9 mouse cellular contexts compared by ENCODE assay signal in the genomic region with DNA sequence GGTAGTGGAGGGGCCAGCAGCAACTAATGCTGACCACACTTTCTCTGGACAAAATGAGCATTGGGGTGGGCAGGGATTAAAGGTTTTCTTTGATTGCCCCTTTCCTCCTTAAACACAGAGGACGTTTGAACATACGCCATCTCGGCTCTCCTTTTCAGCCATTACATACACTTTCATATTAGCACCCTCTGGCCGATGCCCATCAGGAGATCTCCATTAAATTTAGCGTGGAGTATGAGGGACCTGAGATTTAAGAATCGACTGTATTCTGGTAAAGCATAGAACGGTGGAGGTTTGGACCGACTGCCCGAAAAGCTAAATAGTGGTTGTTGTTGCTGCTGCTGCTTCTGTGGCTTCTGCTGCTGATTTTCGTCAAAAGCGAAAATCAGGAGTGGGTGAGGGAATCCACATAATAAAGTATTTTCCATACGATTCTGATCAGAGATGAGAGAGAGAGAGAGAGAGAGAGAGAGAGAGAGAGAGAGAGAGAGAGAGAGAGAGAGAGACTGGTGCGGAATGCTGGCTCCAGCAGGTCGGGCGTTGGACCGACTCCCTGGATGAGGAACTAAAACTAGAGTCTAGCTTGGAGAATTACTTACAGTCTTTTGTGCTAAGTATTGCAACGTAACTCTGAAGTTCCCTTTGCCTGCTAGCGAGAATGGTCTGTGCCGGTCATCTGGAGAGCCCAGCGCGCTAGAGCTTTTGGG. TPM values are rescaled to one million over a fixed set of nuclear protein-coding genes. Genes with fewer than 3 reads are reported as not detected.
DNase-seq lines count a peak whose midpoint lies in the region; ATAC-seq lines count a peak whose summit lies in the region.
"Had no signal": no experiment of that assay in that cellular context is flagged by ENCODE, and none has a peak within 500 bp of the region (broad histone marks: within the 10 kb centered on the region; RNA-seq: fewer than 3 reads in every experiment).

No protein-coding gene starts in this region.

- H3K9ac ChIP-seq in liver, embryonic 11.5 days (ENCODE audit: low read depth, low read length): no peak overlapping the region
- H3K9ac ChIP-seq in forebrain, embryonic 15.5 days (replicated peaks): no peak overlapping the region
- no peak overlapping the region for H3K9ac ChIP-seq in limb, embryonic 11.5 days (ENCODE audit: low read length)
- no peak overlapping the region for H3K9ac ChIP-seq in stomach, embryonic 14.5 days (replicated peaks; ENCODE audit: low read depth, low read length)

- peak overlapping the region; percentile 38 for H3K4me2 ChIP-seq in liver, embryonic 11.5 days
- no peak overlapping the region for H3K4me2 ChIP-seq in forebrain, embryonic 15.5 days (replicated peaks)
- H3K4me2 ChIP-seq in limb, embryonic 11.5 days (ENCODE audit: low read depth, severe bottlenecking): no peak overlapping the region; the same call in 1 of the 2 replicates
- peak overlapping the region; percentile 28 for H3K4me2 ChIP-seq in stomach, embryonic 14.5 days (replicated peaks; ENCODE audit: low read depth, low read length)

- WGBS in liver, embryonic 11.5 days: 2% methylated on average over 21 of the region's 21 CpGs
- under 1% methylated on average over 21 of the region's 21 CpGs for WGBS in forebrain, embryonic 15.5 days
- WGBS in limb, embryonic 11.5 days: under 1% methylated on average over 21 of the region's 21 CpGs
- 3% methylated on average over 21 of the region's 21 CpGs for WGBS in stomach, embryonic 14.5 days

- peak overlapping the region; percentile 28 for H3K4me3 ChIP-seq in liver, embryonic 11.5 days (ENCODE audit: low read depth, low read length)
- H3K4me3 ChIP-seq in forebrain, embryonic 15.5 days: peak overlapping the region; percentile 6; the same call in 1 of the 2 replicates
- no peak overlapping the region for H3K4me3 ChIP-seq in limb, embryonic 11.5 days (ENCODE audit: low read depth, low read length)
- H3K4me3 ChIP-seq in stomach, embryonic 14.5 days (ENCODE audit: low read depth, low read length): peak overlapping the region; percentile 18; the same call in 1 of the 2 replicates

- H3K36me3 ChIP-seq in liver, embryonic 11.5 days (ENCODE audit: control insufficient read depth, insufficient read depth, low read length): no peaks in the 10 kb centered on the region
- H3K36me3 ChIP-seq in forebrain, embryonic 15.5 days: no peaks in the 10 kb centered on the region
- H3K36me3 ChIP-seq in limb, embryonic 11.5 days (ENCODE audit: control insufficient read depth, insufficient read depth, low read length): no peaks in the 10 kb centered on the region
- no peaks in the 10 kb centered on the region for H3K36me3 ChIP-seq in stomach, embryonic 14.5 days (ENCODE audit: control insufficient read depth, insufficient read depth, low read length)
- H3K36me3 ChIP-seq: G1E had no signal

- H3K9me3 ChIP-seq in liver, embryonic 11.5 days (ENCODE audit: control insufficient read depth, low read length): no peaks in the 10 kb centered on the region
- H3K9me3 ChIP-seq in forebrain, embryonic 15.5 days: no peaks in the 10 kb centered on the region
- H3K9me3 ChIP-seq in limb, embryonic 11.5 days (ENCODE audit: control insufficient read depth, low read length): no peaks in the 10 kb centered on the region
- H3K9me3 ChIP-seq in stomach, embryonic 14.5 days (ENCODE audit: control insufficient read depth, low read depth, low read length): no peaks in the 10 kb centered on the region

- no peak for ATAC-seq in liver, embryonic 11.5 days (replicated peaks; ENCODE audit: low FRiP score)
- ATAC-seq in forebrain, embryonic 15.5 days (replicated peaks): no peak
- ATAC-seq in limb, embryonic 11.5 days (ENCODE audit: insufficient number of reproducible peaks, low FRiP score, low TSS enrichment, low read depth): no peak
- no peak for ATAC-seq in stomach, embryonic 14.5 days (ENCODE audit: insufficient number of reproducible peaks, insufficient read depth, low FRiP score, low read depth)

- peaks cover 6% of the 10 kb centered on the region; the same call in 1 of the 2 replicates for H3K4me1 ChIP-seq in liver, embryonic 11.5 days (replicated peaks; ENCODE audit: control insufficient read depth, insufficient read depth, low read length)
- peaks cover 32% of the 10 kb centered on the region for H3K4me1 ChIP-seq in forebrain, embryonic 15.5 days
- peaks cover 8% of the 10 kb centered on the region; the same call in 1 of the 2 replicates for H3K4me1 ChIP-seq in limb, embryonic 11.5 days (ENCODE audit: control insufficient read depth, insufficient read depth, low read length)
- 0 out of 2 replicates have a peak, but pooled peaks cover 7% of the 10 kb centered on the region for H3K4me1 ChIP-seq in stomach, embryonic 14.5 days (ENCODE audit: control insufficient read depth, insufficient read depth, low read length)

- no peak for DNase-seq in liver, embryonic 11.5 days (ENCODE audit: low spot score)
- no peak for DNase-seq in liver
- DNase-seq in limb, embryonic 11.5 days (ENCODE audit: low spot score): peak; percentile 57
- DNase-seq in spleen, adult 18-20 months: no peak
- DNase-seq in adrenal gland, postnatal 14 days: no peak
- DNase-seq in cerebellum, postnatal 4 days (ENCODE audit: low spot score in 2 of 2): no peak

- H3K27me3 ChIP-seq in liver, embryonic 11.5 days (replicated peaks; ENCODE audit: control insufficient read depth, insufficient read depth, low read length): peaks cover 97% of the 10 kb centered on the region
- peaks cover 59% of the 10 kb centered on the region for H3K27me3 ChIP-seq in forebrain, embryonic 15.5 days
- peaks cover 80% of the 10 kb centered on the region for H3K27me3 ChIP-seq in limb, embryonic 11.5 days (ENCODE audit: control insufficient read depth, insufficient read depth, low read length)
- peaks cover 46% of the 10 kb centered on the region for H3K27me3 ChIP-seq in stomach, embryonic 14.5 days (ENCODE audit: control insufficient read depth, insufficient read depth, low read length)

- H3K27ac ChIP-seq in liver, embryonic 11.5 days (ENCODE audit: low read depth, low read length): no peak overlapping the region
- H3K27ac ChIP-seq in forebrain, embryonic 15.5 days (replicated peaks): no peak overlapping the region
- H3K27ac ChIP-seq in limb, embryonic 11.5 days (replicated peaks; ENCODE audit: low read depth, low read length): no peak overlapping the region
- H3K27ac ChIP-seq in stomach, embryonic 14.5 days (ENCODE audit: low read length): no peak overlapping the region

RNA-seq across cellular contexts. Expression of a gene that starts 1.2 kb away (rescaled TPM):
- 0.10 and 0.78 TPM in 2 replicates for polyA plus RNA-seq in liver, embryonic 11.5 days (2014; fragmentation: Nextera tagmentation; extraction: Ambion mirVana)
- polyA plus RNA-seq in forebrain, embryonic 15.5 days (2015; fragmentation: Nextera tagmentation; extraction: Ambion mirVana): 22.6 and 25.3 TPM in 2 replicates
- polyA plus RNA-seq in limb, embryonic 11.5 days (2014; fragmentation: Nextera tagmentation; extraction: Ambion mirVana): 0.21 and 0.28 TPM in 2 replicates
- not detected in 2 replicates for polyA plus RNA-seq in stomach, embryonic 14.5 days (2014; fragmentation: Nextera tagmentation; extraction: Ambion mirVana)
- 0.63 and 2.0 TPM in 2 replicates for total RNA-seq in adrenal gland, postnatal 14 days (2021)
- polyA plus RNA-seq: G1E had no signal

Comparison
In these comparisons a context has a peak if more than half of its experiments do, and no peak if none do; other contexts are left out.
1. H3K4me2 ChIP-seq: peak in liver, embryonic 11.5 days (single experiment) and stomach, embryonic 14.5 days (single experiment); none in forebrain, embryonic 15.5 days (single experiment) and limb, embryonic 11.5 days (single experiment).
2. RNA of a gene that starts 1.2 kb away (polyA plus RNA-seq): 22.6 to 25.3 TPM in forebrain, embryonic 15.5 days; 0.21 to 0.28 TPM in limb, embryonic 11.5 days, 0.10 to 0.78 TPM in liver, embryonic 11.5 days and not detected in stomach, embryonic 14.5 days; every median in the first group is over 10 times any median in the second.